Mouse (Mus musculus) right cerebral cortex, postnatal 36 days (tissue): ENCODE data around the gene Ahr.
A peak's percentile ranks its signal among the peaks of the same experiment; 100 is the strongest.

ENCODE experiments used
- DNase-seq, 2 experiments: peaks; one replicate each; pipeline ENCODE4 v3.0.0; 2022; ENCODE audit warnings: low spot score in 2 of 2, mixed read lengths in 1 of 2

Ahr gene

GRCm38 (mm10) chr12:35534754-35535236, at the start of gene Ahr:
Ahr (minus strand) TSS chr12:35535038.
- DNase-seq, result peak; percentile 79 to 82

- DNase-seq, result no peak
Observed at GRCm38 (mm10) chr12:35578826-35579225, 44.0 kb upstream of the Ahr start.

GRCm38 (mm10) chr12:35576107-35576506, 41.3 kb upstream of the Ahr start:
- no peak for DNase-seq

GRCm38 (mm10) chr12:35573713-35574112, 38.9 kb upstream of the Ahr start:
- no peak for DNase-seq

GRCm38 (mm10) chr12:35562826-35563225, 28.0 kb upstream of the Ahr start:
- DNase-seq, result no peak

GRCm38 (mm10) chr12:35558868-35559267, 24.0 kb upstream of the Ahr start:
- no peak for DNase-seq

- DNase-seq, result no peak
Observed at GRCm38 (mm10) chr12:35555925-35556324, 21.1 kb upstream of the Ahr start.

- no peak for DNase-seq
Observed at GRCm38 (mm10) chr12:35554309-35554708, 19.5 kb upstream of the Ahr start.

GRCm38 (mm10) chr12:35553174-35553573, 18.3 kb upstream of the Ahr start:
- no peak for DNase-seq

- DNase-seq, result no peak
Observed at GRCm38 (mm10) chr12:35550299-35550698, 15.5 kb upstream of the Ahr start.

GRCm38 (mm10) chr12:35542836-35543235, 8.0 kb upstream of the Ahr start:
- no peak for DNase-seq

GRCm38 (mm10) chr12:35538843-35539242, 4.0 kb upstream of the Ahr start:
- no peak for DNase-seq

GRCm38 (mm10) chr12:35534114-35534753, 604 bp downstream of the Ahr start:
- peak; percentile 11 to 27 for DNase-seq

GRCm38 (mm10) chr12:35533748-35534113, 1.1 kb downstream of the Ahr start:
- DNase-seq, result no peak

GRCm38 (mm10) chr12:35533133-35533532, 1.7 kb downstream of the Ahr start:
- DNase-seq, result no peak

GRCm38 (mm10) chr12:35532151-35532550, 2.7 kb downstream of the Ahr start:
- peak; percentile 40 to 65 for DNase-seq

- DNase-seq, result no peak
Observed at GRCm38 (mm10) chr12:35530587-35530986, 4.3 kb downstream of the Ahr start.

GRCm38 (mm10) chr12:35527429-35527828, 7.4 kb downstream of the Ahr start:
- DNase-seq, result no peak

GRCm38 (mm10) chr12:35522585-35523103, 12.2 kb downstream of the Ahr start:
- no peak for DNase-seq

- no peak for DNase-seq
Observed at GRCm38 (mm10) chr12:35515621-35516020, 19.2 kb downstream of the Ahr start.

- DNase-seq, result no peak
Observed at GRCm38 (mm10) chr12:35514671-35515070, 20.2 kb downstream of the Ahr start.

- no peak for DNase-seq
Observed at GRCm38 (mm10) chr12:35510711-35511110, 24.1 kb downstream of the Ahr start.

- DNase-seq, result no peak
Observed at GRCm38 (mm10) chr12:35506383-35506782, 28.5 kb downstream of the Ahr start.

- no peak for DNase-seq
Observed at GRCm38 (mm10) chr12:35504081-35504480, 30.8 kb downstream of the Ahr start.
